Mouse (Mus musculus): ENCODE measurements around the gene Snx29.
"Not testable (repeated sequence)": the region's sequence is repeated elsewhere in the genome, so short reads cannot be mapped to it uniquely, and the experiment has no call there.

The Snx29 gene

GRCm38 (mm10) chr16:11541769-11542168, 219.1 kb downstream of the Snx29 start:
- DNase-seq: no peak

- DNase-seq: no peak
Measured at GRCm38 (mm10) chr16:11550043-11550725, 227.5 kb downstream of the Snx29 start.

- DNase-seq: no peak
Measured at GRCm38 (mm10) chr16:11561714-11562113, 239.0 kb downstream of the Snx29 start.

DNA sequence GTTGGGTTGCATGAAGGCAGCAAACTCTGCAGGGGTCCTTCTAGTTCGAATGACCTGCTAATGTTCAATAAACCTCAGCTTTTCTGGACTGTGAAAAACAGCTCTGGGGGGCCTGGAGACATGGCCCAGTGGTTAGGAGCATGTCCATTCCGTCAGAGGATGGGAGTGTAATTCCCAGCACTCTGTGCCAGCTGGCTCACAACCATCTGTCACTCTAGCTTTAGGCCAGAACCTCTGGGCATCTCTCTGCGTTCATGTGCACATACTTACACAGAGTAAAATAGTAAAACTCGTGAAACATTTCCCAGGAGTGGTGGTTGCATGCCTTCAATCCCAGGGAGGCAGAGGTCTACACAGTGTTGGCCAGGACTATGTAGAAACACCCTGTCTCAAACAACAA, 241.1 kb downstream of the Snx29 start:
- no peak for DNase-seq

DNA sequence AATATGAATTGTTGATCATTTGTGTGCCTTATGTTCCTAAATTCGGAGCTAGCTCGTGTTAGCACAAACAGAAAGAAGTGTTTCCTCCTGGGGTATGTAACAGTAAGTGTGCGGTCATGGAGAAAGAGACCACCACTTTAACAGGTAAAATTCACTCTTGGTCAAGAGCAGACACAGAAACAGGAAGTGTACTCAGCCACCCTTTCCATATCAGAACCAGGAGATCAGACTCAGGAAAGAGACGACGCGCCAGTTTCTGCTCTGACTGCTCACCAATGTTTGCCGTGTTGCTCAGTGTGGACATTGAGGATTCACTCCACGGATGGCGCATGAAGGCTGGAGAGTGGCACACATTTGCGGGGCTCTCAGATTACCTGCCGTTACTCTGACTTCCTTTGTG, 242.4 kb downstream of the Snx29 start:
- peak; percentile 37 for DNase-seq

DNA sequence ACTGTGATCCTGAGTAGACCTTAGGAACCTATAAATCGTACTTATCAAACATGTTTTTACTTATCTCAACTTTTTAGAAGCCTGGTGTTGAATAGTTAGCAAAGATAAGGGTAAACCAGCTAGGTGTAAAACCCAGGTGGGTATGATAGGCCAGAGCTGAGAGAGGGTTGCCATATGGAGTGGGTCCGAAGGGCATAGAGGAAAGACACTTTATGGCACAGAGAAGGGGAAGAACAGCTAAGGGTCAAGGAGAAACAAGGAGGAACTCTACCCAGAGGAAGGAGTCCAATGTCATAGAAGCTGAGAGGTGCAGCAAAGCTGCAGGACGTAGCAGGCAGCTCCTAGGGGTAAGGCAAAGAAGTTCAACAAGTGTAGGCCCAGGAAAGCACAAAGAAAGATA, 244.9 kb downstream of the Snx29 start:
- DNase-seq: no peak

DNA sequence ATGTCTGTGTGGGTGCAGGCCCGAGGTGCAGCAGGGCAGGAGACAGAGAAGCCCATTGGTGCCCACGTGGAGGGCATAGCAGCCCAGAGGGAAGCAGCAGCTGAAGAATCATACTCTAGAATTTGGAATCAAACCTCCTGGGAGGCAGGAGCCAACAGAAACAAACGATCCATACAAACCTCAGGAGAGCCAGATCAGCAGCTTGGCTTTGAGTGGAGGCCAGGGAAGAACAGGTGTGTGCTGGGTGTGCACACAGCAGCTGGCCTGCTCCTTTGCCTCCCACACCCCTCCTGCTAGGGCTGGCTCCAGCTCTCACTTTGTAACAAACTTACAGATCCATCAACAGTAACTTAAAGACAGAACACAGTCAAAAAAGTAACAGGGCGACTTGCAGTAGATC, 245.4 kb downstream of the Snx29 start:
- no peak for DNase-seq

DNA sequence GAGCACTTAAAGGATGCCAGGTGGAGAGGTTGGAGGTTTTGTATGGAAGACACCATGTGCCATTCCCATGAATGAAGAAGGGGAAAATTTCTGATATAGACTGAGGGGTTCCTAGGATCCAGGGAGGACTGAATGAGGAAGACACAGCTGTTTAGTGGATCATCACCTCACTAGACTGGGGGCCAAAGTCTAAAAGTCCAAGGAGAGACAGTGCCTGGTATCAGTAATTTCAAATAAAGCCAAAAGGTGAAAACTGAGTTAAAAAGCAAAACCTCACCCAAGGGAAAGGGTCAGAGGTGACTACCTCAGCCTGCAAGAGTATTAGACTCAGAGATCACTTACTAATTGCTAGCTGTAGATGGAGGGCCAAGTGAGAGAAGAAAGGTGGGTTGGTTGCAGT, 245.9 kb downstream of the Snx29 start:
- DNase-seq: no peak

DNA sequence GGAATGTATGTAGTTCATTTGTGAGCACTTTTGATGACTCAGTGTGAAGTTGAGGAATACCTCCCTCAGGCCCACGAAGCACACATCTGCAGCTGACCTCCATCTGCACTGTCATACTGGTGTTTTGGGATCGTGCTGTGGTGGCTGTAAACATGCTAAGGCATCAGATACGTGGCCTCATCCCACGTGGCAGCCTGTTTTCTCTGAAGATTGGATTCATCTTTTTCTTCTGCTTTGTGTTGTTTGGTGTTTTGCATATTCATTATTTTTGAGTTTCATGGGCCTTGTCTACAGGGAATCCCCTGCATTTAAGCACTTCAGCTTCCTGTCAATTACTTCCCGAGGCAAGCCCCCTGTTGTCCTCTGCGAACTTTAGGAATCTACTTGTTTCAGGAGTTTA, 246.4 kb downstream of the Snx29 start:
- no peak for DNase-seq

DNA sequence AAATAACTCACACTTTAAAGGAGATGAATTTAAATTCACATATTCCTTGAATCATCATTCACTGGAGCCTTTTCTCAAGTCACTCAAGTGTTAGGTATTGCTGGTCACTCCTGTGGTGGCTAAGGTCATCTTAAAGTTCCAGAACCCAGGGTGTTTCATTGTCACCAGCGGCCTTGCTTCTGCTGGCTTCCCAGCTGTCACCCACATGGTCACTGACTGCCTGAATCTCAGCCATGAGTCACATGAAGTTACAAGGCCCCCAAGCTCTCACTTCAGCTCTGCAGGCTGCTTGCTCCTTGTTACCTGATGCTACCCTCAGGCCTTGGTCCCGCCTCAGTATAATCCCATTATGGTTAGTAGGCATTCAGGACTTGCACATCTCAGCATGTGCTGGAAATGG, 247.4 kb downstream of the Snx29 start:
- DNase-seq: no peak

DNA sequence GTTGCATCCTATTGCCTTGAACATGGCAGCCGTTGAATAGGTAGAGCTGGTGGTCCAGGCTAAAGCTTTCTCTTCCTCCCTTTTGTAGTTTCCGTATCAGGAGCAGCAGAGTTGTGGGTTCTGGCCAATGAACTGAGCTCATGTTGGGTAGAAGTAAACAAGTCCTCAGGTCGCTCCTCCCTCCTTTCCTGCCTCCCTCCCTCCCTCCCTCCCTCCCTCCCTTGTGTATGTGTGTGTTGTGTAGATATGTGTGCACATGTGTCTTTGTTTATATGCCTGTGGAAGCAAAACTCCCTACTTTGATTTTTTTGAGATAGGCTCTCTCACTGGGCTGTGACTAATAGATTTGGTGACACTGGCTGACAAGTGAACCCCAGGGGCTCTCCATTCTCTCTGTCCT, 251.8 kb downstream of the Snx29 start:
- no peak for DNase-seq

DNA sequence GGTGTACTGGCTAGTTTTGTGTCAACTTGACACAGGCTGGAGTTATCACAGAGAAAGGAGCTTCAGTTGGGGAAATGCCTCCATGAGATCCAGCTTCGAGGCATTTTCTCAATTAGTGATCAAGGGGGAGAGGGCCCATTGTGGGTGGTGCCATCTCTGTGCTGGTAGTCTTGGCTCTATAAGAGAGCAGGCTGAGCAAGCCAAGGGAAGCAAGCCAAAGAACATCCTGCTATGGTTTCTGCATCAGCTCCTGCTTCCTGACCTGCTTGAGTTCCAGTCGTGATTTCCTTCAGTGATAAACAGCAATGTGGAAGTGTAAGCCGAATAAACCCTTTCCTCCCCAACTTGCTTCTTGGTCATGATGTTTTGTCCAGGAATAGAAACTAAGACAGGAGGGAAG, 253.0 kb downstream of the Snx29 start:
- DNase-seq: not testable (repeated sequence)

DNA sequence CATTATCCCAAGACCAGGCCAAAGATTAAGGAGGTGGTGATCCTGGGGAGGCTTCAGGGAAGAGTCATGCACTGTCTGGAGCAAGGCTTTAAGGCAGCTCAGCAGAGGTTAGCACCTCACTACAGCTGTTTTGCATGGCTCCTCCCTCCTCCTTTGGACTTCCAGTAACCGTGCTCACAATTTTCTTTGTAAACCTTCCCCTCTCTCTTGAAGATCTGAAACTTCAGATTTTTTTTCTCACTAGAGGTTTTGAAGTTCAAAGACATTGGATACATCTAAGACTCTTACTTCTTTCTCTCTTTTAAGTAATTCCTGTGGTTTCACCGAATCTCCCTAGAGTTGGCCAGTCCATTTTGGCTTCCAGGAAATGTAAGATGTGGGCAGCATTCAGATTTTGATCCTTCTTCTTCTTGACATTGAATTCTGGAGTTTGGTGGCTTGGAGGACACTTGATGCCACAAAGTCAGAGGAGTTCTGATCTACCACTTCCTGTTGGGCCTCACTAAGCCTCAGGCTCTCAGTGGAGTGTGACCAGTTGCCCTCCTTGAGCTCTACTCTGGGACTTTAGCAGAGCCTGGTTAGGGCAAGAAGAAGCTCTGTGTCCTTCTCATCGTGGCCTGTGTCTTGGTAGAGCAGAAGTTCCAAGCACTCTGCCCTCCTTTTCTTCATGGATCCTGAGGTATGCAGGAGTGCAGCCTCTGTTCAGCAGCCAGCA, 255.0 kb downstream of the Snx29 start:
- DNase-seq: no peak

DNA sequence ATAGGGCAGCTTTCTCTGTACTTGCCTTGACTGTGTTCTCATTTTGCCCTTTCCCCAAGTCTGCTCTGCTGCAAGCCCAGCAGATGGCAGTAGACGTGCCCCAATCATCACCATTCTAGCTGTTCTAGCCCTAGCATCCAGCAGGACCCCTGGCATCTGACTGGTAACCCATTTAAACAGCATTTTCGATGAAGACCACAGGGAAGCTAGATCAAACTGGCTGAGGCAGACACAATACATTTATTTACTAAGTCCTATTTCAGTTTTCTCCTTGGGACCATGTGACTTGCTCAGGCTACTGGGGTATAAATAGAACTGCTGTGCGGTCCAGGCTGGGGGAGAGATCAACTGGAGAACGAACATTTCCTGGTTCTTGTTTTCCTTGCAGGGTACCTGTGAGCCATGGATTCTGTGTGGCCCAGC, 257.0 kb downstream of the Snx29 start:
- peak; percentile 61 for DNase-seq

DNA sequence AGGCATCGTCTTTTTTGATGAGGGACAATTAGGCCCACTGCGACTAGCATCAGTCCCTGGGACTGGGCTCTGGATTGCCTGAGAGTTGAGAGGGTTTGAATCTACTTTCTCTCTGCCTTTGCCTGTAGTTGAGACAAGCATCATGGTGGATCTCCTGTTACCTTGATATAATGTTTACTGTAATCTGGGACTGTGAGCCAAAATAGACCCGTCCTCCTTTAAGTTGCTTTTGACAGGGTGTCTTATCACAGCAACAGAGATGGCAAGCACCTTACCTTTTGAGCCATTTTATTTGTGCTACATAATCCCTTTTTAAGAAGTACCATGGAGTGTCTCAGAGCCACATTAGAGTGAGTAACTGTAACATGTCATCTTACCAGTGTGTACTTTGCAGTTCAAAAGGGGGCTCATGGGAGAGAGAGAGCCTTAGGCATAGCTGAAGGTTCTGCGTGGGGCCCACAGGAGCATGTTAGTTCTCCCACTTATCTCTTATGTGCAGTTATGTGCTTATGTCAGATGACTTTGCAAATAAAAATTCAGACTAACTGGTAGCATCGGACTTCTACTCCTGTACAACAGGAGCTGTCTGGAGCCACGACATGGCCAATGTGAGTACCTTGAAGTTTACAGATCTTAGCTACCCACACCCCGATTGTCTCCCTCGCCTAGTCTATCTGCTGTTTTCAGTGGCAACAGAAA, 261.4 kb downstream of the Snx29 start:
- DNase-seq: no peak

GRCm38 (mm10) chr16:11588689-11589088, 266.0 kb downstream of the Snx29 start:
- DNase-seq: no peak

- no peak for DNase-seq
Measured at GRCm38 (mm10) chr16:11589336-11589735, 266.6 kb downstream of the Snx29 start.

GRCm38 (mm10) chr16:11589782-11590695, 267.3 kb downstream of the Snx29 start:
- no peak for DNase-seq

- no peak for DNase-seq
Measured at GRCm38 (mm10) chr16:11596599-11596998, 273.9 kb downstream of the Snx29 start.

DNA sequence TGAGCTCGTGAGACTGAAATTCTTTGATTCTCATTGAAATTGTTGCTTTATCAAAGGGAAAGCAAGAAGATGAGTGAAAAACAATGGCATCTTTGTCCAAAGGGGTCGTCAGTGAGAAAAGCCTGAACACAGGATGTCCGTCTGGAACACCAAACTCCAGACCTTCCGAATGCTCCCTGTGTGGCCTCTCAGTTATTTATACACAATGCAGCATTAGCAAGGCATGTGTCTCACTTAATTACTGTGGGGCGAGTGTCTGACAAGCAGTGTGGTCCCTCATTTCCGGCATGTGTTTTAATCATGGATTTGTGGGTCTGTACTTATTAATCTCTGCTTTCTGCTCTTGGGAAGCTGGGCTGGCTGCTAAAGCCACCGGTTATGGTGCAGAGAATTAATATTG, 275.1 kb downstream of the Snx29 start:
- no peak for DNase-seq

- DNase-seq: no peak
Measured at GRCm38 (mm10) chr16:11599523-11599922, 276.8 kb downstream of the Snx29 start.

DNA sequence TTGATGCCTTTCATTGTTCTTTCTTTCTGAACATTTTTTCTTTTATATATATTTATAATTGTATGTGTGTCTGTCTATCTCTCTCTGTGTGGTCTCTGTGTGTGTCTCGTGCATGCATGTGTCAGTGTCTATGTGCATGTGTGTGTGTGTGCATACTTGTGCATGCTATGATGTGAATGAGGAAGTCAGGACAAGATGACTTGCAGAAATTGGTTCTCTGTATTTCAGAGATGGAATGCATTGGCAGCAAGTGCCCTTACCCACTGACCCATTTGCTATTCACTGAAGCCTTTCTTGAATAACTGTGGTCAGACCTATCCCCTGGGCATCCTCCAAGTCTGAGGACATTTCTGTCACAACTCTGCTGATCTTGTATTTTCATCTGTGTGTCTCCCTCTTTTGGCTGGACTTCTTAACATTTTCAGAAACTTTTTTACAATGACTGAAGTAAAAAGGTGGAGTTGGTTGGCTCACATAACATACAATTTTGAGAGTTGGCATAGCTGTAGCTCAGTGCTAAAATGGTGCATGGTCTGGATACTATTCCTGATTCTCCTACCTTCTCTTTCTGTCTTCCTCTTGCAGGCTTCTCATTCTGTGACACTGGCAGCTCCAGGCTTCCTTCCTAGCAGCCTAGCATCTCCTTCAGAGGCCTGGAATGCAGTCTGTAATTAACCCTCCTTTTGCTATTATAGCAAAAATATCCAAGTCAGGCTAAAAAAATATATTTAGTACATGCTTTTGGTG, 278.8 kb downstream of the Snx29 start:
- no peak for DNase-seq

Measured in thymus, postnatal 4 days (tissue).